Mouse (Mus musculus): Measurements from ENCODE around the gene Mdm2. TPM values are rescaled to one million over a fixed set of nuclear protein-coding genes. Genes with fewer than 3 reads are reported as not detected.

Gene Mdm2
- total RNA-seq, 2 experiments from 2014 or later = 52.3 to 52.5 TPM

GRCm38 (mm10) chr10:117663056-117663864 is 47.3 kb downstream of the Mdm2 start:
- DNase-seq = no peak
- intact Hi-C loops (cut with DNase I) = no loop called here

DNA sequence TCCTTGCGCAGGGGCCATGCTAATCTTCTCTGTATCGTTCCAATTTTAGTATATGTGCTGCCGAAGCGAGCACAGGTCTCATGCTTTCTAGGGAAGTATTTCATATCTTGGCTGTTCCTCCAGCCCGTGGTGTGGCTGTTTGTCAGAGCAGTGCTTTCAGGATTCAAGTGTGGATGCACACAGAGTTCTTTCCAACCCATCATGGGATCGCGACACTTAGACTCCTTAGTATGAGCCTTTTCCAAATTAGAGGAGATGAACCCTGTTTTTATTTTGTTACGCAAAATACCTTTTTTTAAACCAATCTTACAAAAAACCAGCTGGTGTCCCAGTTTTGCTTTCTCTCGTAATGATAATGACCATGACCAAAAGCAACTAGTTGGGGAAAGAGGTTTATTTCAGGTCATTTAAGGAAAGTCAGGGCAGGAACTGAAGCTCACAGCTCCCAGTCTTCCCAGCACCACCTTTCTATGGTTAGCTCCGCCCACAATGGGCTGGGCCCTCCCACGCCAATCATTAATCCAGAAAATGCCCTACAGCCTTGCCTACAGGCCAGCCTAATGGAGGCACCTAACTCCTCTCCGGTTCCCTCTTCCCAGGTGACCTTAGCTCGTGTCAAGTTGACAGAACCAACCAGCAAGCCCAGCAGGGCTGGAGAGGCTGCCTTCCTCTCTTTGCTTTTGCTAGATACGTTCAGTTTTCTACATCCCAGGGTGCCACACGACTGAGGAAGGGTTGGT is 48.1 kb downstream of the Mdm2 start:
- no peak for DNase-seq
- intact Hi-C loops (cut with DNase I) = no loop called here

- intact Hi-C loops (cut with DNase I) = no loop called here
- no peak for DNase-seq
Observed at GRCm38 (mm10) chr10:117659819-117660218, 50.7 kb downstream of the Mdm2 start.

DNA sequence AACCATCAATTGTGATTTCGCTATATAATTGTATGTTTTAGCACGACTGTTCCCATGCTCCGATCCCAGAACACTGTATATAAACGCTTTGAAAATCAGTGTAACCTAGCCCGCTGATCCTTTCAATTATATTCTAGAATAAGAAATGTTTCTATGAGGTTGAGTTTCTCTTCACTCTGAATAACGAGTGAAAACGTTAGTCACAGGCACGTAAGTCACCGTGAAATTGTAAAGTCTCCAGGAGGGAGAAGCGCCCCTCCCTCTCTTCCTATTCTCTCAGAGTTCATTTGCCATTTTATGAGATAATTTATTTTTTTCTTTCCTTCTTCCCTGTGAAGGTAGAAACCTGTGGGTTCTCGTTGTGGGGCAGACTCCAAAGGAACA is 51.1 kb downstream of the Mdm2 start:
- DNase-seq = no peak
- intact Hi-C loops (cut with DNase I) = no loop called here

DNA sequence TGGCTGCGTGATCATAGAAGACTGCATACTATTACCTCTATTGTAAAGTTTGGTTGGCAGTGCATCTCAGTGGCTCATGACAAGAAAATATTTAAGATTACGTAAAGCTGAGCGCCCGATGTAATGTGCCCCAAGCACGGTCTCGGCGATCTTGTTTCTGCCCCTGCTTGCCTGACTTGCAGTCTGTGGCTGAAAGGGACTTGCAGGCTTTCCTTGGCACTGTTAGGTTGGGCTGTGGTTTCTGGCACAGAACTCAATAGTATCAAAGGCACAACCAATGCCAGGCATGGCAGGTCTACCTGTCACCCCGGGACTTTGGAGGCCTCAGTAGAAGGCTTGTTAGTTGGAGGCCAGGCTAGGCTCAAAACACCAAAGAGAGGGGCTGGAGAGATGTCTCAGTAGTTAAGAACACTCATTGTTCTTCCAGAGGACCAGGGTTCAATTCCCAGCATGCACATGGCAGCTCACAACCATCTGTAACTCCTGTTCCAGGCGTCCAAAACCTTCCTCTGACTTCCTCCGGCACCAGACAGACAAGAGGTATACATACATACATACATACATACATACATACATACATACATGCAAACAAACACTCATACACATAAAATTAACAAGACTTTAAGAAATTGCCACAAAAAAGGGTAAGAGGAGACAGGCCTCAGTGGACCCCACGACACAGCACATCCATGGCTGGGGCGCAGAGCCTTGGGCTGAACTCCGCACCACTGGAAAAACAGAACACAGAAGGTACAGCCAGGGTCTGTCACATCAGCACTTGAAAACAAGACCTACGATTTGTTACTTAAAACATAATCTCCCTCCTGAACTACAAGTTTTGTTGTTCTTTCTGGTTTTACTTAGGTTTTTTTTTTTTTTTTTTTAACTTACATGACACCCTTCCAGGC is 51.8 kb downstream of the Mdm2 start:
- intact Hi-C loops (cut with DNase I) = no loop called here

GRCm38 (mm10) chr10:117657659-117658306 is 52.8 kb downstream of the Mdm2 start:
- DNase-seq = no peak
- intact Hi-C loops (cut with DNase I) = no loop called here

More for the DNA sequence above, 51.8 kb downstream of the Mdm2 start:
- no peak for DNase-seq

DNA sequence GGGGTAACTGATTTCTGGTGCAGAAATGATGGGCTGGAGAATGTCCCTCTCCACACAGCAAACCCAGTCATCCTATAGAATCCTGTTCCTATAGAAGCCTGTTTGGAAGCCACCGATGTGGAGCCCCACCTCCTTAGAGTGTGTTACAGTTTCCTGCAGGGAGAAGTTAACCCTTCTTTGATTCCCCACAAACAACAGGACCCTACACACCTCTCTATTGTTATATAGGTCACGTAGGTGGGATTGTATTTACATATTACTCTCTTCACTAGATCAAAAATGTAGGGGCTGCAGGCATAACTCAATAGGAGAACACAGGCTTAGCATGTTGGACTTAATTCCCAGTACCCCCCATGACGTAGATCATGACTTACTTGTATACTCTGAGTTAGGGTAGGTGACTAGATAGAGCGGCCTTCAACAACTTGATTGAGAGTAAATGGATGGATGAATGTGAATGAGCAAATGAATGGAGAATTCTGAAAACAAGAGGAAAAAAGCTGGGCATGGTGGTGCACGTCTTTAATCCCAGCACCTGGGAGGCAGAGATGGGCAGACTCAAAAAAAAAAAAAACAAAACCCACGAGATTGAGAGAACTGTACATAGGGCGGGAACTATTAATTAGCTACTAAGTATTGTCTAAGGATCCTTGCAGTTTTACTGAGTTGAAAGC is 53.4 kb downstream of the Mdm2 start:
- DNase-seq = no peak
- intact Hi-C loops (cut with DNase I) = no loop called here

- intact Hi-C loops (cut with DNase I) = no loop called here
- no peak for DNase-seq
Observed at GRCm38 (mm10) chr10:117656662-117656962, 53.9 kb downstream of the Mdm2 start.

DNA sequence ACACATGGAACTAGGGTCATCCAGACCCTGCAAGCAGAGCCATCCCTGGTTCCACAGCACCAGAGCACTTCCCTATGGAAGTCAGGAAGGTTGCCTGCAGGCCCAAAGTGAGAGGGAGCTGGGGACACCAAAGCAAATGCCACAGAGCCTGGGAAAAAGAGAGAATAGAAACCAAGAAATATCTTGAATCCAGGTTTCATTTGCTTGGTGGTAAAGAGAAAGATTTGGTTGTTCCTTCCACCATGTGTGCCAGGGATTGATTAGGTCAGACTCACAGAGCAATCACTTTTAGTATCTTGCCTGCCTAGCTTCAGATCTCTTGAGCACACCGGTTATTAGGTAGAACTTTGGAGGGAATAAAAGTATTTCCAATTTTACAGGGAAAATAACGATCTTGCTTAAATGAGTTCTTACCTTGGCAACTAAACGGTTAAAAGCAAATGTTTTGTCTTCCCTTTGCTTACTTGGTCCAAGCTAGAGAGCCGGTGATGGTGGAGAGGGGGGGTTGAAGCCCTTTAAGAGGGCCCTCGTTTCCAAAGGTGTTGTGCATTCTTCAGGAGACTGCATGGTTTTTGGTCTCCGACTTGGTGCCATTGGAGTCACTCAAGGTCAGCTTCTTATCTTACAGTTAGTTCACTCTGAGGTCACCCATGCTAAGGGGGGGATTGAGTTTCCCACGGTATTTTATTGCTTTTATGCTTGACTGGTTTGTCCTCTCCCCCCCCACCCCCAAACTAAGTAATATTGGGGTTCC is 54.5 kb downstream of the Mdm2 start:
- intact Hi-C loops (cut with DNase I) = no loop called here
- no peak for DNase-seq

- intact Hi-C loops (cut with DNase I) = no loop called here
- no peak for DNase-seq
Observed at GRCm38 (mm10) chr10:117655460-117655859, 55.1 kb downstream of the Mdm2 start.

DNA sequence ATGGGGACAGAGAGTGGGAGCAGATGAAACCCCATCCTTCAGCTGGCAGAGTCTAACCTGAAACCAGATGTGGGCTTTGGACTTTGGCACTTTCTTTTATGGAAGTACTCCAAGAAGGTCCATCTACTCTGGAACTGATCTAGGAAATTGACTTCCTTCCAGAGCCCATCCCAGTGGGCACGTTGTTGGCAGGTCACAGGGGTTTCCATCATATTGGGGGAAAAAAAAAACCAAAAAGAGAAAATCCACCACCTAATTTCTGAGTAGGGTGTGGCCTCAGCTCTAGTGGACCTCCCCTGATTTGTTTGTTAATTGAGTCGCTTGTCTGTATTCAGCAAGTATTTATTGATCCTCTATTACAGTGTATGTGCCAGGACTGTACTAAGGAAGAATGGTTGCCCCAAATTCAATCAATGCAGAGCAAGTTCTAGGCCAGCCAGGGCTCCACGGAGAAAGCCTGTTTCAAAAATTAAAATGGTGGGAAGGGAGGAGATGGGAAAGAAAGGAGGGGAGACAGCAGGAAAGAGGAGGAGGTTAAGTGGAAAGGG is 55.9 kb downstream of the Mdm2 start:
- DNase-seq = no peak
- intact Hi-C loops (cut with DNase I) = no loop called here

- intact Hi-C loops (cut with DNase I) = no loop called here
- no peak for DNase-seq
Observed at GRCm38 (mm10) chr10:117653779-117654173, 56.8 kb downstream of the Mdm2 start.

DNA sequence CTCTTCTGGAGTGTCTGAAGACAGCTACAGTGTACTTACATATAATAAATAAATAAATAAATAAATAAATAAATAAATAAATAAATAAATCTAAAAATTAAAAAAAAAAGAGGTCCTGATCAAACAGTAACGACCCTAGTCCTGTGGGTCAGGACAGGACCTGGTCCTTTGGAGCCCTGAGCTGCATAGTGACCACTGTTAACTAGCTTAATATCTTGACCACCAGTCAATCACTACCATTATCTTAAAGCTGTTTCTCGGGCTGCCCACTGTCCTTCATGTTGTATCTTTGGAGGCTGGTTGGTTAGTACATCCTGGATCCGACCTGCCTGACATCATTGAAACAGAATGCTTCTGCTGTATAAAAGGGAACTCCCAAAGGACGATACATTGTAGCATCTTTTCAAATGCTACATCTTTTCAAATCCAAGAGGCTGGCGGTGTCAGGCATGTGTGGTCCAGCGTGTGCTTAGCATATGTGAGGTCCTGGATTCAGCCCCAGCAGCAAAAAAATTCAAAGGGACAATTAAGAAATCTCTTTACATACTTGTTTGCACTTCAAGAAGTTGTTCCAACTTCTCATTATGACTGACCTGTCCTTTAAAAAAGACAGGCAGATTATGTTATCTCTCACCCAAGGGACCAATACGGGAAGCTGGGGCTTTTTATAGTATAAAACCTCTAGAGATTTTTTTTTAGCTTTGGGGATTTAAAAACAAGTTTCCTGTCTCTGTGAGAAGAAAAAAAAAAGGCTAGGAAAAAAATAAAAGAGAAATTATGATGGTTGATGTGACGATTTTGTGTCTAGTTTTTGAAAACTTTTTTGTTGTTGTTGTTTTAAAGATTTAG is 57.4 kb downstream of the Mdm2 start:
- DNase-seq = no peak
- intact Hi-C loops (cut with DNase I) = no loop called here

- intact Hi-C loops (cut with DNase I) = no loop called here
Observed at GRCm38 (mm10) chr10:117652378-117652774, 58.2 kb downstream of the Mdm2 start.

DNA sequence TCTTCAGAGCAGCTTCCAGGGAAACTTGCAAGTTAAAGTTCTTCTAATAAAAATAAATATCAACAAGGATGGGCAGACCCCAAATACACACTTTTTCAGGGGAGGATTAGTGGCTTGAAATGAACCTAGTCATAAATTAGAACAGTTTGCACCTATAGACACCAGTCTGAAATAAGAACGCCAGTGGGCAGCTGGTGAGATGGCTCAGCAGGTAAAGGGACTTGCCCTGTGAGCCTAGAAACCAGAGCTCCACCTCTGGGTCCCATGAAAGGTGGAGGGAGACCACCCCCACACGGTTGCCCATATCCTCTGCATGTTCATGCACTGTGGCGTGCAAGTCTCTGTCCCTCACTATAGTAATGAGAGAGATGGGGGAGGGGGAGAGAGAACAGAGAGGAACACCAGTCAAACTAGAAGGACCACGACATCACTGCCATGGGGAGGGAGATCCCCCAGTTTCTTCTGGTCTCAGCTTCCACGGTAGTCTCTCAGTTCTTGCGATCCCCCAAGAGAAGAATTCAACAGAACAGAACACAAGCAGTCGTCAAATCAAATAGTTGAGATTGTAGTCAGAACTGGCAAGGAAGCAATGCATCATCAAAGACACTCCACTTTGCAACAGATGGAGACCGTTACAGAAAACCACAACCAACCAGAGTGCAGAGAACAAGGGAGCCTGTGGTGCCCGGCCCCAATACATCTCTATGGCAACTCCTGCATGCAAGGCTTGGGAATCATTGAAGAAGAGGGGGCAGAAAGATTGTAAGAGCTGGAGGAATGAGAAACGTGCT is 58.8 kb downstream of the Mdm2 start:
- no peak for DNase-seq
- intact Hi-C loops (cut with DNase I) = no loop called here

More at GRCm38 (mm10) chr10:117652378-117652774, 58.2 kb downstream of the Mdm2 start:
- no peak for DNase-seq

- DNase-seq = no peak
- intact Hi-C loops (cut with DNase I) = no loop called here
Observed at GRCm38 (mm10) chr10:117650725-117651124, 59.8 kb downstream of the Mdm2 start.

DNA sequence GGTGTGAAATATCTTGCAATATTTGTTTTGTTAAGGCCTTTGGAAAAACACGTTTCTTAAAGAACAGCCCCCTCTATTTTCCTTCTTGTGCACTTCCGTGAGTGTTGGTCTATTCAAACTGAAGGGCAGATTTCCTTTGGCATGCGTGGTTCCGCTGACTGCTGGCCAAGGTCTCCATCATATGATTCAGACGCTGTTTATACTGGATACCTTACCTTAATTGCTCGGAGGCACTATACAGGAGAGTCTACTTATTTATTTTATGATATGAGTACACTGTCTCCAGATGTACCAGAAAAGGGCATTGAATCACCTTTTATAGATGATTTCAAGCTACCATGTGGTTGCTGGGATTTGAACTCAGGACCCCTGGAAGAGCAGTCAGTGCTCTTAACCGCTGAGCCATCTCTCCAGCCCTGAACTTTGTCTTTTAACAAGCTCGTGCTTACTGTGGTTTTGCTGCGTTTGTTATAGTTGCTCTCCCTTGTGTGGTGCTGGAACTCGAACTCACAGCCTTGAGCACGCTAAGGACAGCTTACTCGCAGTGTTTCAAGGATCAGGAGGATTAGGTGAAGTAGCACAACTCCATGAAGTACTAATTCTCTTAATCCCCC is 60.4 kb downstream of the Mdm2 start:
- intact Hi-C loops (cut with DNase I) = no loop called here
- DNase-seq = no peak

Measured in heart, postnatal 14 days (tissue).